Mouse (Mus musculus) A20 (cell line): ENCODE measurements around the gene Lifr.

Source experiments
- DNase-seq: peaks from one replicate; pipeline ENCODE4 v3.0.0-alpha.2; 2011; ENCODE audit warnings: low read depth, low spot score

Gene Lifr

DNA sequence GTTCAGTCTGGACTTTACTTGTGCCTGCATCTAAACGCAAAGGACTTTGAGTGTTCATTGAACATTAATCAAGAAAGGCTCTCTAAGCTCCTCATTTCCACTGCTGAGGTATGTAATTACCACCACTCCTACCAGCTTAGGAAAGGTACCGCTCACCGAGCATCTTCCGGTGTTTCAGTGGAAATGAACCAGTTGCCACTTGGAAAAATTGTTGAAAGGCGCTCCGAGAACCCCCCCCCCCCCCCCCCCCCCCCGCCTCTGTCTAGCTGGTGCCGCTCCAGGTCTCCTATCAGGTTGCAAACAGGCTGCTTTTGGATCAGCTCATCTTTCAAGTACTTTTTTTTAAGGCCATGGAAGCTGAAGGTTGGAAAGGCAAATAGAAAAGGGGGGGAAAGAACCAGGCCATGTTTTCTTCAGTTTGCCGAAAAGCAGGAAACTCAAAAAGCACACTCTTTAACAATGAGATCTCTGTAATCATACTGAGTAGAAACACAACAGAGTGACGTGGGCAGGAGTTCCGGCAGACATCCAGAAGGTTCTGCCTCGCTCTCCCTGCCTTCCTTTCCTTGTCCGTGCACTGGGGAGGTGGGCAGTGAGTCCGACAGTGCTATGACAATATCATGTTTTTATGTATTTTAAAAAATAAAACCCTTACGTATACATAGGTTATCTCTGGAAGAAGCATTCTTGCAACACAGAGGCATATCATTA, 9.3 kb upstream of the Lifr start:
- no peak for DNase-seq

DNA sequence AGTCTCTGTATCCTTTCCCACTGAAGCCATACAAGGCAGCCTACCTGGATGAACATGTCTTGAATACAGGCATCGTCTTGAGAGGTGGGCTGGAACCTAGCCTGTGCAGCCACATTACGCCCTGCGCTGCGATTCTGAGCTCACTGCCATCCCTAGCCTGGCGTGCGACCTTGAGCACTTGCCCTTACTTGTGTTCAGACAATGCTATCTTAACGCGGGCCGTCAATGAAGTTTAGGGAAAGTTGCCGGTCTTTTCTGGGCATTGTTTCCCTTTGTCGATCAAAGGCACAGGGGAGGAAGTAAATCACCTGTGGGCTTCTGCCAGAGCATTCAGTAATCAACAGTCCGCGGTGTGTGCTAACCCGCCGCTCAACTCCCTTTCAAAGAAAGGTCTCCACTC, 8.6 kb upstream of the Lifr start:
- DNase-seq, result no peak

DNA sequence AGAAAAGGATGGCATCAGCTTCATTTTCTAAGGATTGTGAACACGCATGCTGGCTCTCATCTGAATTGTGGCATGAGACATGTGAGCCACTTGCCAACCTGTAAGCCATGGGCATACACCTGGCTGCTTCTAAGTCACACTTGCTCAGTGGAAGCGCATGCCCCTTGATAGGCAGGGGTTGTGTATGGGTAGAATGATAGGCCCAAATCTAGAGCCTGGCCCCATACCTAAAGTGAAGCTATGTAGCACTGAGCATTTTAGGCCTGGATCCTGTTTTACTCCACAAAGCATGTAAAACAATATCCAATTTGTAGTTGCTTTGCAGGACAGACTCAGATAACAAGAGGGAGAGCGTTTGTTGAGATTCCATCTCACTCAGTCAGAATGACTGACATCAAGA, 7.5 kb upstream of the Lifr start:
- no peak for DNase-seq

DNA sequence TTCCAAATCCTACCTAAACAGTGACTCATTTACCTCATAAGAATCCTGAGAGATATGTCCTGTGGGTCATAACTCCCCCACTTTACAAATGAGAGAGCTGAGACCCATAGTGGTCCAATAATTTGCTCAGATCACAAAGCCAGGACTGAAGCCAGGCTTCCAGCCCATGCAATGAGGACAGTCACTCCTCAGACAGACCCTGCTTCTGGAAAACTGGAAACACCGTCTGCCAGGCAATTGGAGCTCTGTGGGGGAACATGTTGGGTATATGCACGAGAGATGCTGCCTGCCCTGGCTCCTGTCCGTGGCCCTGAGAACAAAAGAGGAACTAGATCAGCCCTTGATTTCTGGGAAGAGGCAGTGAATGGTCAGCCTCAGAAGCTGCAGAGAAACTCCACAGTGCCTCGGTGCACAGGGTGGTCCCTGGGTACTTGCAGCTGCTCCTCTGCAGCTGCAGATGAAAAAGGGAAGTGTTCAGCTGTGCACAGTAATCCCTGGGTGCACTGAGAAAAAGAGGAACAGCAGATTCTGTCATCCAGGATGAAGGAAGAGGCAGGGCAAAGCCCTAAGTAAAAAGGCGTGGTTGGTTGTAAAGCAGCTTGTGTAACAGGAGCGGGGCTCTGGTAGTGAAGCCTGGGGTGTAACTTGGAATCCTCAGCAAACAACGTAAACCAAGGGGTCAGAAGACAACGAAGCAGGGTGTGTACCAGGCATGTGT, 5.5 kb upstream of the Lifr start:
- DNase-seq, result peak; percentile 74

DNA sequence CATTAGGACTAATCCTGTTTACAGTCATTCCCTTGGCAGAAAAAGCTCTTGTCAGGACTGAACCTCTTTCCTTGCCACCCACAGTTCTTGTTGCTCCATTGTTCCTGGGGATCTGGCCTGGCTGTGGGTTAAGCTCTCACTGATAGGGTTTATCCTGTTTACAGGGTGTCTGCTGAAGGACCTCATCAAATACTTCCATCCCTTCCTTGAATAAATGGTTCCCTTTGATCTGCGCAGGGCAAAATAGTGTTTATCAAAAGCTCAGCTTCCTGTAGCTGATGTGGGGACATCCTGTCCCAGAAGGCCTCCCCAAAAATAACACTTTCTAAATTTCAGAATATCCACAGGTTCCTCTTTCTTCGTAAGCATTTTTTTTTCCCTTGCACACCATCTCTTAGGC, 1.7 kb upstream of the Lifr start:
- DNase-seq, result no peak

DNA sequence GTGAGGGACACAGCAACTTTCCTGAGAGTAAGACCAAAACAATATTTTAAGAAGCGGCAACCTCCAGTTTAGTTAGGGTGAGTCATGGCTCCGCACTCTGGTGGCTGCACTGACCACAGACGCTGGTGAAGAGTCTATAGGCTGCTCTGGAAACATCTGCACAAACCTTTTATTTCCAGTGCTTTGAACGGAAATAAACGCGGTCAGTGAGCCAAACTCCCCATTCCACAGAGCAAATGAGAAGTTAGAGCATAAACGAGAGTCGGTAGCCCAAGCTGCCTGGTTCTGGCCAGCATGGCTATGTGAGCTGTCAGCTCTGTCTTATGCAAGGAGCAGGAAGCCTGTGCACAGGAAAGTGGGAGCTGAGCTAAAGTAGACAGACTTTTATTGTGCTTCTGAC, 1.9 kb downstream of the Lifr start:
- no peak for DNase-seq

DNA sequence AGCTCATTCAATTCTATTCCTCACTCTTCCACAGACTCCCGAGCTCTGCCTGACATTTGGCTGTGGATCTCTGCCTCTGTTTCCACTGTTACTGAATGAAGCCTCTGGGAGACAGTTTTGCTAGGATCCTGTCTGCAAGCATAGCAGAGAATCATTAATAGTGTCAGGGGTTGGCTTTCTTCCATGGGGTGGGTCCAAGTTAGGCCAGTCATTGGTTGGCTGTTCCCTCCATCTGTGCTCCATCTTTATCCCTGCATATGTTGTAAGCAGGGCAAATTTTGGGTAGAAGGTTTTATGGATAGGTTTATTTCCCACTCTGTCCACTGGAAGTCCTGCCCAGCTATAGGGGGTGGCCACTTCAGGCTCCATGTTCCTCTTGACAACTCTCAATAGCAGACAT, 9.0 kb downstream of the Lifr start:
- no peak for DNase-seq

DNA sequence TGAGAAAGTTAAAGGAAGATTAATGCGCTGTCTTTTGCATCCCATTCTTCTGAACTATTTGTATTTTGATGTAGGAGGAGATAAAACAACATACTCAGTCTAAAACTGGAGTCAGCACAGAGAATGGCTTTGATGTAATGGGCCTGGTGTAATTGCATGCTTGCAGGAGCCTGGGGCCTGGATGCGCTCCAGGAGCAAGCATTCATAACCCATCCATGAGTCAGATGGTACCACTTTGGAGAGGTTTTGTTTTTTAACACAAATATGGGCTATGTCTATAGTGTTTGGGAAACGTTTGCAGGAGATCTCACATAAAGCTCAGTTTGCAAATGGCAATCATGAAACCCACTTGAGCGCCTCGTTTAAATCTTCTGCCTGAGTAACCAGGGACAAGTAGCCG, 9.8 kb downstream of the Lifr start:
- DNase-seq, result no peak

DNA sequence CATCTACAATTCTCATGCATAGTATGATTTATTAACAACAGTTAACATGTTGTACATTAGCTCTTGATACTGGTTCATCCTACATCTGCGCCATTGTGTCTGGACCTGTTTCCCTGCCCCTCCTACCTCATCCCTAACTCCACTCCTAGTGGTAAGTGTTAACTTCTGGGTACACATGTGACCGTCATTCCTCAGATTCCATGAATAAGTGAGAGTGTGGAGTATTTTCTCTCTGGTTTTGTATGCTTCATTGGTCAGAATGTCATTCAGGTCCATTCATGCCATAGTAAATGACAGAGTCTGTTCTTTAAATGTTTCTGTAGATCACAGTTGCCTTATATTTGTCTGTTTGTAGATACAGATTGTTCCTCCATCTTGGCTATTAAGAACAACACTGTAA, 12.6 kb downstream of the Lifr start:
- DNase-seq, result no peak

DNA sequence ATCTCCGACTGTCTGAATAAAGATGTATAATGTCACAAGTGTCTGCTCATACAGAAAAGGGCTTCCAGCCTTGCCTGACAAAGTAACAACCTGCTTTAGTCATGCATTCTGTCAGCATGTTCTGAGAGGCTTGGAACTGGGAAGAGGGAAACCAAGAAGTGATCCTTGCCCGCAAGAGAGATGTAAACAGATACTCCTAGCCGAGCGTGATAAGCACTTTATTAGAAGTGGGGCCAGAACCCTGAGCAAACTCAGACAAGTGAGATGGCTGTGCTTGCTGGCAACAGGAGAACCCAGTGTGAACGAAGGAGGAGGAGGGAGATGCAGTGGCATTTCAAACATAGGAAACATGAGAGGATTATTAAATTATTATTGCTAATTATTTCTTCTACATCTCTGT, 14.8 kb downstream of the Lifr start:
- DNase-seq, result no peak

DNA sequence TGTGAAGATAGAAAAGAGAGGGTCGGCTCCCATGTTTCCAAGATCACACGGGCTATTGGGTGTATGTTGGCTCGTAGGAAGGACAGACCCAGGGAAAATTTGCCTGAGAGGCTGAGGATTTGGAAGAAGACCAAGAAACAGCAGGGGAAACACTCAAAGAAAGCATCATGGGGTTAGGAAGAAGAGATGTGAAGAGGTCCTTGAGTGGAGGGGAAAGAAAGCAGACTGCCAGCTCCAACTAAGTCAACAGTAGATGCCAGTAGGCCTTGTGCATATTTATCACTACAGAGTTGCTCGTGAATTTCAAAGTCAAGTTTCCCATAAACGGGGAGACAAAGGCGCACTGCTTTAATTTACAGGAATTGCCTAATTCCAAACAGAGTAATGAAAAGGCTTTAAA, 17.7 kb downstream of the Lifr start:
- no peak for DNase-seq

DNA sequence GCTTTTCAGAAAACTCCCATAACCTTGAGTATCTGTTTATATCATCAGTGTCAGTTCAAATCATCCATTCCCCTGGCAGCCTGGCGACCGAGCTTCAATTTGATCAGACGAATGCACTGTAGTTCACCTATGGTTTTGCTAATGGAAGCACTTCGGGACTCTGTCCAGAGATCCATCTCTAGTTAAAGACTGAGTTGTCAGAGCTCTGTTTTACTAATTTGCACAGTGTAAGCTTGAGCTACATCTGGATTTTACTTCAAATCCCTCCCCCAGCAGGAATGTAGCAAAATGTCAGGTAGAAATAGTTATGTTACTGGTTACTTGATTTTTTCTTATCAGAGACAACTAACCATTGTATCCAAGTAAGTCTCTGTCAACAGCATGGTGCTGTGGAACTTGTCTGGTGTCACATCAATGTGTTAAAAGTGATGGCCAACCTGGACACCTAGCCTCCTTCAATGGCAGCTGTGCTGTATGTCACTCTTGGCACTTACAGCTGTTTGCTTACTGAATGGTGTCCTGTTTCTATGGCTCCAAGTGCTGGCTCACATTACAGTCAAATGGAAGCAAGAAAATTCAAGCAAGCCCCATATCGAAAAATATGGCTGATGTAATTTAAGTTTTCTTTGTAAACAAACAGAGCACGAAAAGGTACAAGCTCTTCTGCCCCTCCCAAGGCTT, 22.0 kb downstream of the Lifr start:
- DNase-seq, result no peak

DNA sequence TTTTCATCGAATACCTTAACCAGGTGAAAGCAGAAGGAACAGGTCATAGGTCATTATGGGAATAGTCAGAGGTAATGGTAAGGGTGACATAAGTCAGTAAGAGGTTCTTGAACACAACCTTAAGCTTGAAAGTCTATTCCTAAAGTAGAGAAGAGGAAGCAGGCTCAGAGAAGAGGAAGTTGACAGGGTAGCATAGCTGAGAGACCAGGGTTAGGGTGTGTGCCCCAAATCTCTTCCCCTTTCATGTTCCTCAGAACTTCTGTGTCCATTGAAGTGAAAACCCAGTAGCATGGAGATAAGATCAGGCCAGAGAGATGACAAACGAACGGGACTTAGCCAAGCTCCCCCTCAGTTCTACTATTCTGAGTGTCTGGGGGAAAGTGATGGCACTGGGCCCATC, 23.5 kb downstream of the Lifr start:
- DNase-seq, result peak; percentile 68

DNA sequence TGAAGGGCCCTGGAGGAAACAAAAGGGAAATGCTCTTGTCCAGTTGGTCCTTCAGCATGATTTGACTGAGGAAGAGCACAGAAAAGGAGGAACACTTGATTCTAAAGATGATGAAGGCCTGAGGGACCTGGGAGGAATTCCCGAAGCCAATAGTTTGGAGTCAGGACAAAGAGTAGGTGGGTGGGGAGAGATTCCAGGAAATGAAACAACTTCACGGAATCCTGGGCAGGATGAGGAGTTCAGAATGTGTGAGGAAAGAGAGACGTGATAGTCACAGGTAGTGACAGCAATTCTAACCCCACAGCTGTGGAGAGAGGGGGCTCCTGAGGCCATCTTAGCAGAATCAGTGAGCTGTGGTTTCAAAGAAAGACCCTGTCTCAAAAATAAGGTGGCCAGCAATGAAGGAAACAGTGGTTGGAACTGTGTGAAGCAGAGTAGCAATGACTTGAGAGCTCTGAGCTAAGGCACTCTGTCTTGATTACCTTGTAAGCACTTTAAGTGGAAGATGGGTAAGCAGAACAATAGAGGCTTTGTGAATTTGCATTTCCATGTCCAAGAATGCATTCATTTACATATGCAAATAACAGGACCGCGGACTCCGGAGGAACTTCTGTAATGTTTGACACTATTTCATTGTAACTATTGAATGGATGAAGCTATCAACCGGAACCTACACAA, 25.1 kb downstream of the Lifr start:
- DNase-seq, result peak; percentile 10

DNA sequence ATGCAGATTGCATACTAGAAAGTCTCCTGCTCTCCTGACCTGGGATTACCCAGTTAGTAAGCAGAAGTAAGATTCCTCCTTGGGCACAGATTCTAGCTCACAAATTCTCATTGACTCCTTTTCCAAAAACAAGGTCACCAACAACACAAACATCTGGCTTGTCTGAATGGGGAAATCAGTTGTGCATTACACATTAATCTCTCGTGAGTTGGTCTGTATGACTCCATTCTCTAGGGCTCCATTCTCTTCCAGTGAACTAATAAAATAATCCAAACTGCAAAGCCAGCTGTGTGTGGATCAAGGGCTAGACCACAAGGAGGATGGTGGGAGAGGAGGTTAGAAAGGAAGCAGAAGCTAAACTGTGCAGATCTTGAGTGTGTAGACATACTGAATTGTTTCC, 25.8 kb downstream of the Lifr start:
- DNase-seq, result no peak

DNA sequence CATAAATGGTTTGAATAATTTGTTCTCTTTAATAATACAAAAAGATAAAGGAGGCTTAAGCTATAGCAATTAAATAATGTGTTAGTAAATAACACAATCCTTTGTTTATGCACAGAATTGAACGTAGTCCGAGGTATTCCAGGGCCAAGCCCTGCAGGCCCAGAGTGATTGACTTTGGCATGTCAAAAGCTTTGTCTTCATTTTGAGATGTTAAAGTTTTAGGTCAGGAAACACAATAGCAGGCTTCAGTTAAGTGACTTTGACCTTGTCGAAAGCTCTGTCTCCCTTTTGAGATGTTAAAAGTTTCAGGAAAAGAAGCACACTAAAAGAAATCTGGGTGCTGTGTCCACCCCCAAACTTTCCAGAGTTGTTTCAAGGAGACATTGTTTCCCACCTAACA, 26.3 kb downstream of the Lifr start:
- no peak for DNase-seq

DNA sequence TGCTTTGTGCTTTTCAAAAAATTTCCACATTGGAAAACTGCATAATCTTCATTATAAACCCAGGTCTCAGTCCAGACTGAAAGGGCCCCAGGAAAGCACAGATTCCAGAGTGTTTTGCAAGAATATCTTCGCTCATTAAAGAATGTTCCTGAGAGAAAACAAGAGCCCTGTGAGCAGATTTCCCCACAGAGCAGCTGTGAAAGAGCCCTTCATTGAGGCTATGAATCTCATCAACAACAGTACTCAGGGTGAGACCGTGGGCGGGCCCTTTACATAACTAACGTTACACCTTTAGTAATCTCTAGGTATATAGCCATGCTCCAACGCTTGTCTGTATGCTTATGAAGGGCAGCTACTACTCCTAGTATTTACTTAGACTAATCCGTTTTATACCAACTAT, 27.5 kb downstream of the Lifr start:
- no peak for DNase-seq

DNA sequence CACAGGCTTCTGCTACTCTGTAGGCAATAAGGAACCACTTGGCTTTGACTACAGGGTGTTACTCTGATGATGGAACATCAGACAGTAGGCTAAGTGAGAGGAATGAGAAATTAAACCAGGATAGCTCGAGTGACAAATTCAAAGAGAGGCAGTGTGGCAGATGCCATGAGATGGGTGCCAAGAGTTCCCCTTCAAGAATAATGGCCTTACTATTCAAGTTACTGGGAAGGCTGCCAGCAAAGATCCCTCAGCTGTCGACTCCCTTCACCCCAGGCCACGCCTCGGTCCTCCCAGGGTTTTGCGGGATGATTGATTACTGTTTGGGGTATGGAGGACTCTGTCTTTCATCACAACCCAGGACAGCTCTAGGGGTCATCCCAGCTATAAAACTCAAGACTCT, 28.4 kb downstream of the Lifr start:
- DNase-seq, result no peak

DNA sequence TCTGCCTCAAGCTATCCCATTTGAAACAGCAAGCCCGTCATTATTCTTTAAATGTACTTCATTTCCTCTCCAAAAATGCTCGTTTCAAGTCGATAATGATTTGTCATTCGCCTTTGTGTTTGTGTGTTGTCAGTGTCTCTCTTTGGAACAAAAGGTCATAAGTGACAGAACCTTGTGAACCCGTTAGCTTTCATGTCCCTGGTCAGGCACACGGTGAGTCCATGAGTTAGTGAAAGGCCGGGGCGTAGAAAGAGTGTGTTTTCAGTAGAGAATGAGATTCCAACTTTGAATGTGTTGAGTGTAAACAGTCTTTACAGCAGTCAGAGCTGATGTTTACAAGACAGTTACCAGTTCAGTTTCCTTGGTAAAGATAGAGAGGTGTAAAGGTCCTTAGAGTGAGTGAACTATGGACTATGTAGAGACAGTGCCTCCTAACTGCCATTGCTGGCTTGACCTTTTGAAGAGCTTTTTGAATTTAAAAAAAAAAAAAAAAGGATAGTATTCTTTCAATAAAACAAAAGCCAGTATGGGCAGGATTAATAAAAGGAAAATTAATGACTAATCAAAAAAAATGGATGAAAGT, 29.6 kb downstream of the Lifr start:
- DNase-seq, result no peak

DNA sequence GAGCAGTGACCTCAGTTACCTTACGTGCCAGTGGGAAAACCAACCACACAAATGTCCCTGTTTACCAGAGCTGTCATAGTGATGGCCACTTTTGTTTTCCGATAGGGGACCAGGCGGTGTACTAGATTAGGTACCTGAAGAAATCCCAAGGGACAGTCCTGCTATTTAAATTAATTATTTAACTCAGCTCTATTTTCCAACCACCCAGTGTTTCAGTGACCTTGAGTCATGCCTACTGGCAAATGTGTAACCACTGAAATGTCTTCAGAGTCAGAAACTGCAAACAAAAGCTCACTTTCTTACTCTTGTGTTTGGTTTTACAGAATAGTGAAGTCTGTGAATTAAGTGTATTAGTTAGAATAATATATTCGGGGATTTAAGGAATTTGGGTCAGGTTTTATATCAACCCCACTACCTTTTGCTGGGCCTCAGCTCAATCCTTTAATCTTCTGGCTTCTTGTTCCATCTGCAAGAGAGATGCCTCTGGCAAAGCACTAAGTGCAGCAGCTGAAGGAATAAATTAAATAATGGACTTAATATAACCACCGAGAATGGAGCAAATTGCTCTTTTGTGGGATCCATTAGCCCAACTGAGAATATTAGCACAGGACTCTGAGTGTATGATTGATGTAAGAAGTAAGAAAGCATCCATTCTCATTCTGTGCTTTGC, 33.5 kb downstream of the Lifr start:
- DNase-seq, result no peak

DNA sequence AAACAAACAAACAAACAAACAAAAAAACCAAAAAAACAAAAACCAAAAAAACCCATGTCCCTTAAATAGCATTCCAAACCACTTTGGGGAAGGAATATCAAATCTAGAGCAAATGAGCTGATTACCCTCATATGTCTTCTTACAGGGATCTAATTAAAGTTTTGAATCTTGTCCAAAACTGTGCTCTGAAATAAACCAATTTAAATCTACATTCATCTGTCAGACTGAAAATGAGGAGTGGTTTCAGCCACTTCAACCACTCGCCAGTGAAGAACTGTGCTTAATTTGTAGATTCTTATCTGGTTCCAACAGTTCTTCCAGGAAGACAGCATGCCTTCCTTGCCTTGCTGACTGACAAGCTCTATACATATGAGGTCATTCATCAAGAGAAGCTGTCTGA, 35.8 kb downstream of the Lifr start:
- DNase-seq, result no peak
